Comparison of ENCODE assay signal across 8 mouse cellular contexts in genomic region chr5:131537831-131538310, GRCm38 (mm10).
DNase-seq lines count a peak whose midpoint lies in the region; ATAC-seq lines count a peak whose summit lies in the region.

No protein-coding gene starts in this region.

- H3K27me3 ChIP-seq in heart, embryonic 11.5 days (ENCODE audit: control insufficient read depth, insufficient read depth, low read length): no peaks in the 10 kb centered on the region
- no peaks in the 10 kb centered on the region for H3K27me3 ChIP-seq in stomach, embryonic 15.5 days (replicated peaks)

- peak overlapping the region; percentile 87 for H3K27ac ChIP-seq in heart, embryonic 11.5 days (ENCODE audit: low read depth, low read length)
- H3K27ac ChIP-seq in stomach, embryonic 15.5 days: peak overlapping the region; percentile 92

- 0 out of 2 replicates have a peak, but pooled peaks cover 2% of the 10 kb centered on the region for H3K36me3 ChIP-seq in heart, embryonic 11.5 days (ENCODE audit: control insufficient read depth, insufficient read depth, low read length)
- H3K36me3 ChIP-seq in stomach, embryonic 15.5 days: no peaks in the 10 kb centered on the region

- peak overlapping the region; percentile 65 for H3K4me3 ChIP-seq in heart, embryonic 11.5 days (ENCODE audit: low read depth, low read length)
- peak overlapping the region; percentile 78 for H3K4me3 ChIP-seq in stomach, embryonic 15.5 days (replicated peaks)

- no peaks in the 10 kb centered on the region for H3K9me3 ChIP-seq in heart, embryonic 11.5 days (replicated peaks; ENCODE audit: control insufficient read depth, low read length)
- no peaks in the 10 kb centered on the region for H3K9me3 ChIP-seq in stomach, embryonic 15.5 days

- peak overlapping the region; percentile 75 for H3K4me2 ChIP-seq in heart, embryonic 11.5 days
- H3K4me2 ChIP-seq in stomach, embryonic 15.5 days: peak overlapping the region; percentile 79

- peaks cover 9% of the 10 kb centered on the region; the same call in 1 of the 2 replicates for H3K4me1 ChIP-seq in heart, embryonic 11.5 days (ENCODE audit: control insufficient read depth, insufficient read depth, low read length)
- peaks cover 7% of the 10 kb centered on the region; the same call in 1 of the 2 replicates for H3K4me1 ChIP-seq in stomach, embryonic 15.5 days

- H3K9ac ChIP-seq in heart, embryonic 11.5 days (ENCODE audit: low read depth, low read length): peak overlapping the region; percentile 91
- peak overlapping the region; percentile 79 for H3K9ac ChIP-seq in stomach, embryonic 15.5 days

- ATAC-seq in heart, embryonic 11.5 days (replicated peaks; ENCODE audit: insufficient number of reproducible peaks, low FRiP score, low TSS enrichment): peak; percentile 51; the same call in 1 of the 2 replicates
- peak; percentile 59 for ATAC-seq in stomach, embryonic 15.5 days (ENCODE audit: insufficient read depth, low FRiP score, low read depth)

- 1% methylated on average over 37 of the region's 48 CpGs for WGBS in heart, embryonic 11.5 days (ENCODE audit: insufficient replicate concordance)
- under 1% methylated on average over 44 of the region's 48 CpGs for WGBS in stomach, embryonic 15.5 days

- peak; percentile 18 for DNase-seq in urinary bladder, postnatal 10 days (ENCODE audit: low spot score)
- no peak for DNase-seq in urinary bladder, adult 2 months (ENCODE audit: low spot score)
- DNase-seq in embryo, embryonic 9.5 days (ENCODE audit: extremely low spot score): peak; percentile 89
- DNase-seq in kidney, postnatal 10 days: peak; percentile 67
- peak; percentile 28 for DNase-seq in lung, postnatal 14 days
- no peak for DNase-seq in T-cell, adult 2 months (ENCODE audit: low spot score)

Comparison
In these comparisons a context has a peak if more than half of its experiments do, and no peak if none do; other contexts are left out.
1. DNase-seq: peak in urinary bladder, postnatal 10 days (single experiment), embryo, embryonic 9.5 days (single experiment), kidney, postnatal 10 days (single experiment) and lung, postnatal 14 days (single experiment); none in urinary bladder, adult 2 months (single experiment) and T-cell, adult 2 months (single experiment).